Mouse (Mus musculus) stomach, postnatal 0 days (tissue): ENCODE data around the gene Trpm4. TPM values are rescaled to one million over a fixed set of nuclear protein-coding genes. Genes with fewer than 3 reads are reported as not detected.

Experiments used
- ATAC-seq: fragments of 200-750 bp; cut with Nextera tagmentation; 2 replicates; pipeline ENCODE4 v1.8.0; 2017; ENCODE audit not compliant: low FRiP score, low TSS enrichment
- DNase-seq: peaks from one replicate; pipeline ENCODE4 v3.0.0-alpha.2; 2016; ENCODE audit warnings: low spot score
- H3K27ac ChIP-seq: fragments of 300-500 bp; sonication (generic); replicated peaks from 2 replicates; pipeline ENCODE4 v1.5.1; 2014; ENCODE audit warnings: mild to moderate bottlenecking, control low read depth
- H3K27me3 ChIP-seq: fragments of 300-500 bp; sonication (generic); 2 replicates; pipeline ENCODE4 v1.6.1; 2014; ENCODE audit warnings: low read length; ENCODE audit not compliant: control insufficient read depth, insufficient read depth
- H3K36me3 ChIP-seq: fragments of 300-500 bp; sonication (generic); 2 replicates; pipeline ENCODE4 v1.6.1; 2014; ENCODE audit warnings: low read length, mixed read lengths; ENCODE audit not compliant: control insufficient read depth, insufficient read depth
- H3K4me1 ChIP-seq: fragments of 300-500 bp; sonication (generic); replicated peaks from 2 replicates; pipeline ENCODE4 v1.6.1; 2014; ENCODE audit warnings: antibody characterized with exemption; ENCODE audit not compliant: control insufficient read depth, insufficient read depth
- H3K4me2 ChIP-seq: fragments of 300-500 bp; sonication (generic); replicated peaks from 2 replicates; pipeline ENCODE4 v1.6.1; 2014; ENCODE audit warnings: low read depth, mild to moderate bottlenecking, control low read depth, moderate library complexity
- H3K4me3 ChIP-seq: fragments of 300-500 bp; sonication (generic); 2 replicates; pipeline ENCODE4 v1.5.1; 2014; ENCODE audit warnings: low read depth, low read length, control low read depth
- H3K9ac ChIP-seq: fragments of 300-500 bp; sonication (generic); 2 replicates; pipeline ENCODE4 v1.6.1; 2014; ENCODE audit warnings: mild to moderate bottlenecking, low read length, control low read depth, mixed read lengths
- H3K9me3 ChIP-seq: fragments of 300-500 bp; sonication (generic); 2 replicates; pipeline ENCODE4 v1.6.1; 2016; ENCODE audit warnings: low read length; ENCODE audit not compliant: control insufficient read depth
- CTCF ChIP-seq: IDR thresholded peaks from 2 replicates; pipeline ENCODE4 v1.5.1; 2016; ENCODE audit warnings: antibody characterized with exemption, low read depth, mild to moderate bottlenecking, moderate library complexity
- EP300 ChIP-seq: optimal IDR thresholded peaks from 2 replicates; pipeline ENCODE3; 2016; ENCODE audit warnings: antibody characterized with exemption
- WGBS: fragments of 180-500 bp; shearing (Covaris S2); extraction: QIAGEN DNeasy Blood & Tissue Kit; methylation state at CpG from one replicate; pipeline ENCODE4 v1.1.7; 2014; 5-methylcytosine and 5-hydroxymethylcytosine counted together
- polyA plus RNA-seq: library from polyadenylated mRNA; unstranded; fragments of >200 nt; fragmentation: Nextera tagmentation; extraction: Ambion mirVana; gene quantifications from 2 replicates; pipeline ENCODE4 v1.2.1, GENCODE M21; 2015

The Trpm4 gene
- polyA plus RNA-seq, 1 experiment from 2014 or later: 23.7 TPM

GRCm38 (mm10) chr7:45369836-45370474, 36.4 kb upstream of the Trpm4 start:
- TF ChIP-seq EP300: no peak
- no peak for TF ChIP-seq CTCF
- no peaks in the 10 kb centered on the region for H3K9me3 ChIP-seq
- no peak for DNase-seq
- peak overlapping the region; percentile 98 for H3K4me2 ChIP-seq
- H3K4me1 ChIP-seq: peaks cover 3% of the 10 kb centered on the region; the same call in 1 of the 2 replicates
- H3K4me3 ChIP-seq: peak overlapping the region; percentile 52
- WGBS: 8% methylated on average over 50 of the region's 52 CpGs
- peak; percentile 1; the same call in 1 of the 2 replicates for ATAC-seq
- H3K27me3 ChIP-seq: no peaks in the 10 kb centered on the region
- H3K9ac ChIP-seq: peak overlapping the region; percentile 60
- H3K27ac ChIP-seq: no peak overlapping the region
- H3K36me3 ChIP-seq: 0 out of 2 replicates have a peak, but pooled peaks cover 3% of the 10 kb centered on the region

GRCm38 (mm10) chr7:45369022-45369745, 35.6 kb upstream of the Trpm4 start:
- no peaks in the 10 kb centered on the region for H3K27me3 ChIP-seq
- H3K4me2 ChIP-seq: peak overlapping the region; percentile 98
- H3K36me3 ChIP-seq: 0 out of 2 replicates have a peak, but pooled peaks cover 3% of the 10 kb centered on the region
- TF ChIP-seq EP300 (no peak), CTCF (no peak)
- no peak for ATAC-seq
- H3K9me3 ChIP-seq: no peaks in the 10 kb centered on the region
- no peak overlapping the region for H3K27ac ChIP-seq
- DNase-seq: no peak
- H3K4me3 ChIP-seq: no peak overlapping the region
- 73% methylated on average over 16 of the region's 16 CpGs for WGBS
- H3K9ac ChIP-seq: no peak overlapping the region
- peaks cover 3% of the 10 kb centered on the region; the same call in 1 of the 2 replicates for H3K4me1 ChIP-seq

GRCm38 (mm10) chr7:45368178-45368577, 34.6 kb upstream of the Trpm4 start:
- 89% methylated on average over 15 of the region's 15 CpGs for WGBS
- no peak for TF ChIP-seq CTCF
- peak overlapping the region; percentile 56; the same call in 1 of the 2 replicates for H3K4me3 ChIP-seq
- H3K27ac ChIP-seq: no peak overlapping the region
- DNase-seq (no peak), ATAC-seq (no peak)
- H3K4me2 ChIP-seq: no peak overlapping the region; the same call in 1 of the 2 replicates
- no peaks in the 10 kb centered on the region for H3K9me3 ChIP-seq
- H3K36me3 ChIP-seq: no peaks in the 10 kb centered on the region
- no peak overlapping the region for H3K9ac ChIP-seq
- H3K4me1 ChIP-seq: peaks cover 3% of the 10 kb centered on the region; the same call in 1 of the 2 replicates
- H3K27me3 ChIP-seq: no peaks in the 10 kb centered on the region

GRCm38 (mm10) chr7:45367020-45367880, 33.7 kb upstream of the Trpm4 start:
- peak overlapping the region; percentile 35; the same call in 1 of the 2 replicates for H3K27ac ChIP-seq

GRCm38 (mm10) chr7:45366652-45367019, 33.1 kb upstream of the Trpm4 start, which contains the start of gene Ppfia3:
Ppfia3 (minus strand) TSS chr7:45367019.
- peak within 1 kb of the TSS; percentile 66 for H3K9ac ChIP-seq
- no peak for TF ChIP-seq CTCF
- TF ChIP-seq EP300: no peak
- no peaks in the 10 kb centered on the region for H3K27me3 ChIP-seq
- H3K4me3 ChIP-seq: peak within 1 kb of the TSS; percentile 56
- H3K4me2 ChIP-seq: peak within 1 kb of the TSS; percentile 99
- DNase-seq (no peak), ATAC-seq (peak; percentile 3; the same call in 1 of the 2 replicates)
- no peaks in the 10 kb centered on the region for H3K36me3 ChIP-seq
- no peaks in the 10 kb centered on the region for H3K9me3 ChIP-seq
- H3K4me1 ChIP-seq: peaks cover 3% of the 10 kb centered on the region; the same call in 1 of the 2 replicates
- peak within 1 kb of the TSS; percentile 35 for H3K27ac ChIP-seq
- WGBS: 2% methylated on average over 20 of the region's 26 CpGs

More at GRCm38 (mm10) chr7:45367020-45367880, 33.7 kb upstream of the Trpm4 start:
- 1% methylated on average over 53 of the region's 70 CpGs for WGBS
- Histone ChIP-seq H3K27me3 (no peaks in the 10 kb centered on the region), H3K4me3 (peak overlapping the region; percentile 56), H3K9ac (peak overlapping the region; percentile 66), H3K4me2 (peak overlapping the region; percentile 99), H3K4me1 (peaks cover 3% of the 10 kb centered on the region; the same call in 1 of the 2 replicates), H3K9me3 (no peaks in the 10 kb centered on the region), H3K36me3 (no peaks in the 10 kb centered on the region)
- peak; percentile 78 for TF ChIP-seq CTCF
- TF ChIP-seq EP300: no peak
- peak; percentile 88 for ATAC-seq
- DNase-seq: peak; percentile 97
